In genomic region chr17:5402069-5402468, GRCm38 (mm10) we compare ENCODE assay signal across 8 mouse cellular contexts. TPM values are rescaled to one million over a fixed set of nuclear protein-coding genes. Genes with fewer than 3 reads are reported as not detected.
DNase-seq lines count a peak whose midpoint lies in the region; ATAC-seq and TF ChIP-seq lines count a peak whose summit lies in the region.

No protein-coding gene starts in this region.

- peak; percentile 52 to 65 for DNase-seq in CD8-positive naive resting alpha-beta T cell, adult 2 months (ENCODE audit: low read depth in 2 of 2, low spot score in 2 of 2)
- DNase-seq in adrenal gland, postnatal 10 days: peak; percentile 86
- DNase-seq in embryonic facial prominence, embryonic 11.5 days (ENCODE audit: low spot score): peak; percentile 78
- peak; percentile 82 for DNase-seq in heart, embryonic 10.5 days (ENCODE audit: low spot score)
- DNase-seq in kidney, adult 9 months: peak; percentile 67
- peak; percentile 84 for DNase-seq in liver, postnatal 0 days
- DNase-seq in thymus, adult 2 months: peak; percentile 72

- ATAC-seq in embryonic facial prominence, embryonic 11.5 days (replicated peaks; ENCODE audit: insufficient number of reproducible peaks, low FRiP score, low TSS enrichment, low read depth): no peak
- ATAC-seq in liver, postnatal 0 days: peak; percentile 73
- ATAC-seq in neural tube, embryonic 15.5 days (ENCODE audit: low FRiP score): peak; percentile 36; the same call in 1 of the 2 replicates

- no peak overlapping the region for H3K4me3 ChIP-seq in embryonic facial prominence, embryonic 11.5 days (ENCODE audit: low read depth, low read length)
- H3K4me3 ChIP-seq in heart, embryonic 10.5 days: peak overlapping the region; percentile 36
- no peak overlapping the region for H3K4me3 ChIP-seq in liver, postnatal 0 days (ENCODE audit: low read depth, low read length)
- H3K4me3 ChIP-seq in neural tube, embryonic 15.5 days (replicated peaks): no peak overlapping the region
- H3K4me3 ChIP-seq in thymus, adult 2 months (ENCODE audit: control insufficient read depth, insufficient read depth, low read length): no peak overlapping the region

- peaks cover 3% of the 10 kb centered on the region; the same call in 1 of the 2 replicates for H3K27me3 ChIP-seq in embryonic facial prominence, embryonic 11.5 days (ENCODE audit: control insufficient read depth, insufficient read depth, low read length)
- H3K27me3 ChIP-seq in heart, embryonic 10.5 days (ENCODE audit: insufficient read depth, poor library complexity, severe bottlenecking): peaks cover 46% of the 10 kb centered on the region
- H3K27me3 ChIP-seq in liver, postnatal 0 days (ENCODE audit: insufficient read depth, low read length): no peaks in the 10 kb centered on the region
- H3K27me3 ChIP-seq in neural tube, embryonic 15.5 days (replicated peaks): peaks cover 6% of the 10 kb centered on the region; the same call in 1 of the 2 replicates
- H3K27me3 ChIP-seq in thymus, adult 2 months (ENCODE audit: control insufficient read depth, insufficient read depth, low read length): peaks cover 12% of the 10 kb centered on the region

- peak; percentile 83 for TF ChIP-seq CTCF in liver, postnatal 0 days (IDR thresholded peaks at IDR 0.05; ENCODE audit: low read depth)
- TF ChIP-seq CTCF in thymus, adult 2 months (IDR thresholded peaks at IDR 0.05; ENCODE audit: borderline replicate concordance, control insufficient read depth, extremely low read depth, insufficient read depth, low read length, poor library complexity): peak; percentile 92

- H3K4me1 ChIP-seq in embryonic facial prominence, embryonic 11.5 days (ENCODE audit: control insufficient read depth, insufficient read depth, low read length): peaks cover 4% of the 10 kb centered on the region; the same call in 1 of the 2 replicates
- peaks cover 26% of the 10 kb centered on the region for H3K4me1 ChIP-seq in heart, embryonic 10.5 days
- H3K4me1 ChIP-seq in liver, postnatal 0 days (ENCODE audit: insufficient read depth): peaks cover 18% of the 10 kb centered on the region
- peaks cover 21% of the 10 kb centered on the region for H3K4me1 ChIP-seq in neural tube, embryonic 15.5 days
- peaks cover 5% of the 10 kb centered on the region for H3K4me1 ChIP-seq in thymus, adult 2 months (replicated peaks; ENCODE audit: control insufficient read depth, insufficient read depth, low read length)

- H3K4me2 ChIP-seq in embryonic facial prominence, embryonic 11.5 days (ENCODE audit: low read depth, low read length): no peak overlapping the region
- H3K4me2 ChIP-seq in liver, postnatal 0 days (ENCODE audit: low read depth, low read length): peak overlapping the region; percentile 59
- peak overlapping the region; percentile 35; the same call in 1 of the 2 replicates for H3K4me2 ChIP-seq in neural tube, embryonic 15.5 days

- WGBS in embryonic facial prominence, embryonic 11.5 days: 4% methylated on average over 9 of the region's 9 CpGs
- 2% methylated on average over 9 of the region's 9 CpGs for WGBS in heart, embryonic 10.5 days
- 6% methylated on average over 9 of the region's 9 CpGs for WGBS in liver, postnatal 0 days (ENCODE audit: insufficient replicate concordance)
- WGBS in neural tube, embryonic 15.5 days: 6% methylated on average over 9 of the region's 9 CpGs
- WGBS in thymus, adult 2 months: 4% methylated on average over 9 of the region's 9 CpGs

- no peak overlapping the region for H3K9ac ChIP-seq in embryonic facial prominence, embryonic 11.5 days (replicated peaks; ENCODE audit: low read length)
- H3K9ac ChIP-seq in liver, postnatal 0 days (replicated peaks): no peak overlapping the region
- H3K9ac ChIP-seq in neural tube, embryonic 15.5 days (replicated peaks): no peak overlapping the region

- no peak for TF ChIP-seq POLR2A in thymus, adult 2 months (IDR thresholded peaks at IDR 0.05; ENCODE audit: control insufficient read depth, extremely low read depth, insufficient read depth, low read length, poor library complexity)

- H3K27ac ChIP-seq in embryonic facial prominence, embryonic 11.5 days (replicated peaks; ENCODE audit: low read depth, low read length): no peak overlapping the region
- H3K27ac ChIP-seq in heart, embryonic 10.5 days: 0 out of 2 replicates have a peak overlapping the region, but pooled peaks have one; percentile 32
- no peak overlapping the region for H3K27ac ChIP-seq in liver, postnatal 0 days (ENCODE audit: low read depth)
- H3K27ac ChIP-seq in neural tube, embryonic 15.5 days (replicated peaks): no peak overlapping the region
- H3K27ac ChIP-seq in thymus, adult 2 months (ENCODE audit: control insufficient read depth, insufficient read depth, low read length): no peak overlapping the region

- no peaks in the 10 kb centered on the region for H3K9me3 ChIP-seq in embryonic facial prominence, embryonic 11.5 days (replicated peaks; ENCODE audit: control insufficient read depth, low read length)
- H3K9me3 ChIP-seq in heart, embryonic 10.5 days: no peaks in the 10 kb centered on the region
- H3K9me3 ChIP-seq in liver, postnatal 0 days (ENCODE audit: low read length): no peaks in the 10 kb centered on the region
- H3K9me3 ChIP-seq in neural tube, embryonic 15.5 days (replicated peaks): no peaks in the 10 kb centered on the region

- no peaks in the 10 kb centered on the region for H3K36me3 ChIP-seq in embryonic facial prominence, embryonic 11.5 days (replicated peaks; ENCODE audit: control insufficient read depth, insufficient read depth, low read depth, low read length)
- H3K36me3 ChIP-seq in heart, embryonic 10.5 days: no peaks in the 10 kb centered on the region
- no peaks in the 10 kb centered on the region for H3K36me3 ChIP-seq in liver, postnatal 0 days (replicated peaks; ENCODE audit: insufficient read depth, low read length)
- H3K36me3 ChIP-seq in neural tube, embryonic 15.5 days: no peaks in the 10 kb centered on the region
- H3K36me3 ChIP-seq in thymus, adult 2 months (ENCODE audit: control insufficient read depth, insufficient read depth, low read length): no peaks in the 10 kb centered on the region

- TF ChIP-seq EP300 in liver, postnatal 0 days (IDR thresholded peaks at IDR 0.05; ENCODE audit: low read depth): no peak

RNA-seq across cellular contexts. Expression of gene Ldhal6b, which starts 16.5 kb away (rescaled TPM):
- 1 to 10 TPM in 1 of 2 experiments, under 1 TPM in 1; 0.90 to 1.9 TPM for total RNA-seq in adrenal gland, postnatal 10 days (2021)
- not detected in 2 replicates for polyA plus RNA-seq in embryonic facial prominence, embryonic 11.5 days (2014; fragmentation: Nextera tagmentation; extraction: Ambion mirVana)
- polyA plus RNA-seq in heart, embryonic 10.5 days (2016; fragmentation: Nextera tagmentation; extraction: Ambion mirVana): not detected in 2 replicates
- polyA plus RNA-seq in liver, postnatal 0 days (2015; fragmentation: Nextera tagmentation; extraction: Ambion mirVana): not detected in 2 replicates
- polyA plus RNA-seq in neural tube, embryonic 15.5 days (2015; fragmentation: Nextera tagmentation; extraction: Ambion mirVana): not detected in 2 replicates
- polyA plus RNA-seq in thymus, adult 2 months (2012; rRNA removed): 1.4 TPM in 2 replicates

RNA-seq across cellular contexts. Expression of gene Tmem242, which starts 38.0 kb away (rescaled TPM):
- 100 to 1,000 TPM; 145 to 151 TPM for total RNA-seq in adrenal gland, postnatal 10 days (2021)
- polyA plus RNA-seq in embryonic facial prominence, embryonic 11.5 days (2014; fragmentation: Nextera tagmentation; extraction: Ambion mirVana): 155 and 160 TPM in 2 replicates
- 89.6 and 117 TPM in 2 replicates for polyA plus RNA-seq in heart, embryonic 10.5 days (2016; fragmentation: Nextera tagmentation; extraction: Ambion mirVana)
- polyA plus RNA-seq in liver, postnatal 0 days (2015; fragmentation: Nextera tagmentation; extraction: Ambion mirVana): 45.5 and 45.6 TPM in 2 replicates
- 112 and 114 TPM in 2 replicates for polyA plus RNA-seq in neural tube, embryonic 15.5 days (2015; fragmentation: Nextera tagmentation; extraction: Ambion mirVana)
- polyA plus RNA-seq in thymus, adult 2 months (2012; rRNA removed): 9.2 and 10.1 TPM in 2 replicates
